Mouse (Mus musculus) kidney, adult 2 months (tissue): ENCODE measurements at regions not wholly inside any gene's neighbourhood (a gene's known extent, or its start where the extent isn't known, plus 50 kb on each side); places are given as distances from the start of the nearest gene placed in this dataset.

Experiments used
- DNase-seq: peaks from one replicate; pipeline ENCODE4 v3.0.0; 2021
- H3K27ac ChIP-seq: fragments of 200-500 bp; 2 replicates; pipeline ENCODE4 v1.5.1; 2012; ENCODE audit warnings: low read depth, low read length, control low read depth, inconsistent platforms; ENCODE audit not compliant: insufficient read depth
- H3K27me3 ChIP-seq: fragments of 200-500 bp; replicated peaks from 2 replicates; pipeline ENCODE4 v1.6.1; 2012; ENCODE audit warnings: mild to moderate bottlenecking, moderate library complexity, low read length, inconsistent platforms; ENCODE audit not compliant: control insufficient read depth, insufficient read depth
- H3K36me3 ChIP-seq: fragments of 200-500 bp; 2 replicates; pipeline ENCODE4 v1.6.1; 2012; ENCODE audit warnings: mild to moderate bottlenecking, moderate library complexity, low read length, inconsistent platforms; ENCODE audit not compliant: control insufficient read depth, insufficient read depth
- H3K4me1 ChIP-seq: fragments of 200-500 bp; 2 replicates; pipeline ENCODE4 v1.6.1; 2011; ENCODE audit warnings: low read length; ENCODE audit not compliant: control insufficient read depth, insufficient read depth
- H3K4me3 ChIP-seq: fragments of 200-500 bp; 2 replicates; pipeline ENCODE4 v1.5.1; 2011; ENCODE audit warnings: mild to moderate bottlenecking, low read depth, low read length, control low read depth; ENCODE audit not compliant: insufficient read depth
- CTCF ChIP-seq: fragments of 200-500 bp; conservative IDR thresholded peaks from 2 replicates; pipeline ENCODE4 v1.5.1; 2011; ENCODE audit warnings: low read depth, mild to moderate bottlenecking, control low read depth, low read length, moderate library complexity, mixed read lengths; ENCODE audit not compliant: insufficient read depth, insufficient read length
- POLR2A ChIP-seq: fragments of 200-500 bp; IDR thresholded peaks from one replicate; pipeline ENCODE4 v1.6.1; 2011; ENCODE audit warnings: low read depth, low read length, control low read depth
- WGBS: fragments of 180-500 bp; shearing (Covaris S2); methylation state at CpG from one replicate; pipeline ENCODE4 v1.1.7; 2018; 5-methylcytosine and 5-hydroxymethylcytosine counted together

GRCm38 (mm10) chr15:10767535-10767934, 53.1 kb upstream of the Rai14 start:
- no peak overlapping the region for H3K27ac ChIP-seq
- TF ChIP-seq CTCF, result no peak
- no peak for TF ChIP-seq POLR2A
- no peak overlapping the region for H3K4me3 ChIP-seq
- H3K36me3 ChIP-seq, result no peaks in the 10 kb centered on the region
- WGBS, result 64% methylated on average over 6 of the region's 6 CpGs
- H3K4me1 ChIP-seq, result peaks cover 3% of the 10 kb centered on the region; the same call in 1 of the 2 replicates
- DNase-seq, result no peak
- no peaks in the 10 kb centered on the region for H3K27me3 ChIP-seq

- peak; percentile 42 for DNase-seq
- H3K36me3 ChIP-seq, result no peaks in the 10 kb centered on the region
- H3K4me3 ChIP-seq, result no peak overlapping the region
- no peaks in the 10 kb centered on the region for H3K27me3 ChIP-seq
- TF ChIP-seq CTCF (no peak), POLR2A (no peak)
- peaks cover 3% of the 10 kb centered on the region; the same call in 1 of the 2 replicates for H3K4me1 ChIP-seq
- 38% methylated on average over 5 of the region's 5 CpGs for WGBS
- peak overlapping the region; percentile 90 for H3K27ac ChIP-seq
Observed at GRCm38 (mm10) chr15:10770410-10771310, 56.2 kb upstream of the Rai14 start.

GRCm38 (mm10) chr15:10771311-10771690, 56.9 kb upstream of the Rai14 start:
- no peaks in the 10 kb centered on the region for H3K36me3 ChIP-seq
- WGBS, result 23% methylated on average over 4 of the region's 4 CpGs
- no peaks in the 10 kb centered on the region for H3K27me3 ChIP-seq
- TF ChIP-seq POLR2A (no peak), CTCF (no peak)
- no peak overlapping the region for H3K4me3 ChIP-seq
- peaks cover 3% of the 10 kb centered on the region; the same call in 1 of the 2 replicates for H3K4me1 ChIP-seq
- peak overlapping the region; percentile 90 for H3K27ac ChIP-seq
- DNase-seq, result peak; percentile 70

GRCm38 (mm10) chr15:10779941-10780620, 65.7 kb upstream of the Rai14 start:
- no peak for TF ChIP-seq CTCF
- TF ChIP-seq POLR2A, result no peak
- Histone ChIP-seq H3K36me3 (no peaks in the 10 kb centered on the region), H3K4me3 (no peak overlapping the region), H3K27ac (peak overlapping the region; percentile 25; the same call in 1 of the 2 replicates), H3K27me3 (no peaks in the 10 kb centered on the region), H3K4me1 (no peaks in the 10 kb centered on the region)
- 69% methylated on average over 13 of the region's 13 CpGs for WGBS
- DNase-seq, result peak; percentile 79

GRCm38 (mm10) chr15:10789371-10789770, 74.9 kb upstream of the Rai14 start:
- peak; percentile 0 for DNase-seq
- Histone ChIP-seq H3K27ac (no peak overlapping the region), H3K4me1 (no peaks in the 10 kb centered on the region), H3K36me3 (no peaks in the 10 kb centered on the region), H3K27me3 (no peaks in the 10 kb centered on the region), H3K4me3 (no peak overlapping the region)
- WGBS, result 78% methylated on average over 6 of the region's 6 CpGs
- TF ChIP-seq CTCF, result no peak
- TF ChIP-seq POLR2A, result no peak

- Histone ChIP-seq H3K4me3 (no peak overlapping the region), H3K36me3 (no peaks in the 10 kb centered on the region), H3K4me1 (no peaks in the 10 kb centered on the region), H3K27ac (no peak overlapping the region), H3K27me3 (no peaks in the 10 kb centered on the region)
- WGBS, result 83% methylated on average over 3 of the region's 3 CpGs
- DNase-seq, result peak; percentile 0
- TF ChIP-seq POLR2A (no peak), CTCF (no peak)
Observed at GRCm38 (mm10) chr15:10790862-10791497, 76.6 kb upstream of the Rai14 start.

GRCm38 (mm10) chr15:10791516-10792112, 77.2 kb upstream of the Rai14 start:
- Histone ChIP-seq H3K4me3 (no peak overlapping the region), H3K27me3 (no peaks in the 10 kb centered on the region), H3K4me1 (no peaks in the 10 kb centered on the region), H3K36me3 (no peaks in the 10 kb centered on the region), H3K27ac (no peak overlapping the region)
- no peak for DNase-seq
- TF ChIP-seq POLR2A, result no peak
- no peak for TF ChIP-seq CTCF
- 86% methylated on average over 3 of the region's 3 CpGs for WGBS
